Mouse (Mus musculus) left cerebral cortex, adult 6 months (tissue): Measurements from ENCODE around the gene Impdh1. TPM values are rescaled to one million over a fixed set of nuclear protein-coding genes. Genes with fewer than 3 reads are reported as not detected.

Experiments
- long read RNA-seq, 2 experiments: library from polyadenylated mRNA; unstranded; transcript quantifications; one replicate each; pipeline ENCODE4 v2.0.0; 2019 to 2020
- polyA plus RNA-seq: library from polyadenylated mRNA; unstranded; fragments of <200 nt; fragmentation: Nextera tagmentation; gene quantifications from 2 replicates; pipeline ENCODE4 v1.2.3, GENCODE M21; 2021

Impdh1 gene
- 15.1 and 32.0 TPM in 2 replicates for polyA plus RNA-seq
- long read RNA-seq, experiment 1, transcript Impdh1-201 (14 exons, 2,437 nt): major isoform, 142 of 191 reads
- long read RNA-seq, experiment 1, transcript Impdh1-202 (15 exons, 2,600 nt): minor isoform, 6 of 191 reads
- long read RNA-seq, experiment 1, transcript Impdh1-207 (15 exons, 2,580 nt): minor isoform, 8 of 191 reads
- long read RNA-seq, experiment 1, partial matches to known transcripts: 12 of 191 reads
- long read RNA-seq, experiment 1, other reads (novel, unspliced or antisense): 23 of 191 reads
- long read RNA-seq, experiment 2, transcript Impdh1-201 (14 exons, 2,437 nt): major isoform, 9 of 23 reads
- long read RNA-seq, experiment 2, partial matches to known transcripts: 9 of 23 reads
- long read RNA-seq, experiment 2, other reads (novel, unspliced or antisense): 3 of 23 reads

GRCm38 (mm10) chr6:29215881-29216501 is at the start of gene Impdh1:
TSS of gene Impdh1 (minus strand) at chr6:29216364.

GRCm38 (mm10) chr6:29178888-29179658 is 37.1 kb downstream of the Impdh1 start, which contains the start of gene Prrt4:
TSS of gene Prrt4 (minus strand) at chr6:29179584.

GRCm38 (mm10) chr6:29164314-29165244 is 51.6 kb downstream of the Impdh1 start, which contains the start of gene Rbm28:
TSS of gene Rbm28 (minus strand) at chr6:29165006.

Other genes with a start within 250 kb of the Impdh1 start
- gene Lep, start 156.1 kb downstream of the Impdh1 start, polyA plus RNA-seq: not detected in 2 replicates
- 7.7 and 11.4 TPM in 2 replicates for gene Rbm28, start 51.4 kb downstream of the Impdh1 start, polyA plus RNA-seq
- gene Prrt4, start 36.8 kb downstream of the Impdh1 start, polyA plus RNA-seq: 0.48 and 1.5 TPM in 2 replicates
- 19.4 and 21.0 TPM in 2 replicates for gene Hilpda, start 56.1 kb upstream of the Impdh1 start, polyA plus RNA-seq
- 0.31 and 0.34 TPM in 2 replicates for gene Fam71f2, start 63.2 kb upstream of the Impdh1 start, polyA plus RNA-seq
- gene Fam71f1, start 102.8 kb upstream of the Impdh1 start, polyA plus RNA-seq: not detected in 2 replicates
- gene Calu, start 131.7 kb upstream of the Impdh1 start, polyA plus RNA-seq: 26.4 and 32.2 TPM in 2 replicates
- 0.09 and 0.18 TPM in 2 replicates for gene Opn1sw, start 172.1 kb upstream of the Impdh1 start, polyA plus RNA-seq
- gene Ccdc136, start 179.9 kb upstream of the Impdh1 start, polyA plus RNA-seq: 26.1 and 97.9 TPM in 2 replicates
- 0.12 and 0.74 TPM in 2 replicates for gene Flnc, start 216.9 kb upstream of the Impdh1 start, polyA plus RNA-seq